Mouse (Mus musculus) ovary, adult 18-20 months (tissue): Measurements from ENCODE around the gene Cacna2d3.

Experiments
- DNase-seq: peaks from one replicate; pipeline ENCODE4 v3.0.0; 2022; ENCODE audit warnings: low spot score, mixed read lengths

Cacna2d3 gene

DNA sequence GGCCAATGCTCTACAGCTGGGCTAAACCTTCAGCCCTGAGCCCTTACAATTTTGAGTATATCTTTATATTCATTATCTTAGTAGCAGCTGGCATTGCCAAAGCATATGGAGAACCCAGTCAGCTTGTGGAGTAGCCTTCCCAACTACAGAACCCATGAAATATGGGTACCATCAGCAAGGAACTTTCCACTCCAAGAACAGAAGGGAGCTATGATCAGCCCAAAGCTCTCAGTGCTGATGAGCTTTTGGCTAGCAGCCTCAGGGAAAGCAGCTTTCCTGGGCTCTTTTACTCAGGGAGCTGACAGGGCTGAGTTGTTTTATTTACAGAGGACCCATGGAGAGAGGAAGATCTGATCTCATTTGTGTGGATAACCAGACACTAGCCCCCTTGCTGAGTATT, 661.0 kb downstream of the Cacna2d3 start:
- no peak for DNase-seq

DNA sequence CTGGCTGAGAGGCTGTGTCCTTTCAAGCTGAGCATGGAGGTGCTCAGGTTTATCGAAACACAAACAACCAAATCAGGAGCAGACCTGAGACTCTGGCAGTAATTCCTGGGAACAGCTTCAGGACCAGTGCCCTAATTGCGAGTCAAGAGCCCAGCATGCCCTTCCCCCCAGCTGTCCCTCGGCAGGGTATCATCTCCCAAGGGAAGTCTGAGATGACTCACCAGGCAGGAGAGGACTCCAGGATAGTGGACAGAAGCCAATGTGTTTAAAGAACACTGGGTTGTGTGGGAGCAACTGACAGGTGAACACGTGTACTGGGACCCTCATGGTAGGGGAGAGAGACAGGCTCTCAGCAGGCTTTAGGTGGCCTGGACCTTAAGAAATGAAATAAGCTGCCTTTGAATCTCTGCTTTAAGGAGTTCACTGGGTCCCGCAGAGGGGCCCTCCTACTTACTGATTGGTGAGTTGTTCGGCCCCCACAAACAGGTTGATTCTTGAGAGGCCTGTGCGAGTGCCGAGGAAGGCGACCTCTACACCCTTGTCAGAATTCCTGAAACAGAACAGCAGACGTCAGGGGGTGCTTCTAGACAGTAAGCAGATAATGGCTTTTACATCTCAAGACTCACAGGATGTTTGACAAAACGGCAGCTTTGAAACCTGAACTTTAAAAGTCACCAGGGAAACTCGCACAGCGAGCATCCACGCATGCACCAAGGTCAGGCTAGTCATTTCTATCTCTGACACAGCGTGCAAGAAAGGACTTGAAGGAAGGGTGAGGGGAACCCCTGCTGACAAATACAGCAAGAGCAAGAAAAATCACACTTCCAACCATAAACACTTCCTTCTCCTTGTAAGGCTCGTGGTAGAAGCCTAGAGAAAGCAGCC, 669.5 kb downstream of the Cacna2d3 start:
- DNase-seq, result no peak

DNA sequence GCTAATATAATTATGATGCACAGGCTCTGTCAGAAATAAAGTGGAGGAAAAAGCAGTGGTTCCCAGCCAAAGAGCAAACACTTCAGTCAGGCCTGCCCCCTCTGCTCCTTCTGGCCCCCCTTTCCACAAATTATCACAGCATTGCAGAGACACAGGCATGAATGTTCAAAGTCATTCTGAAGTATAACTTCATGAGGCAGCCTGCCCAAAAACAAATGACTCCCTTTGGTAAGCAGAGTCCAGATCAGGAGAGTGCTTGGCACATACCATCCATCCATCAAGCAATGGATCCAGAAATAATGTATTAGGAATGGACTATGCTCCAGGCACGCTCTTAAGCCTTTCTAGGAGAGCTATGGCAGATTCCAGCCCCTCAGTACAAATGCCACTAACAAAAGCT, 679.3 kb downstream of the Cacna2d3 start:
- no peak for DNase-seq

DNA sequence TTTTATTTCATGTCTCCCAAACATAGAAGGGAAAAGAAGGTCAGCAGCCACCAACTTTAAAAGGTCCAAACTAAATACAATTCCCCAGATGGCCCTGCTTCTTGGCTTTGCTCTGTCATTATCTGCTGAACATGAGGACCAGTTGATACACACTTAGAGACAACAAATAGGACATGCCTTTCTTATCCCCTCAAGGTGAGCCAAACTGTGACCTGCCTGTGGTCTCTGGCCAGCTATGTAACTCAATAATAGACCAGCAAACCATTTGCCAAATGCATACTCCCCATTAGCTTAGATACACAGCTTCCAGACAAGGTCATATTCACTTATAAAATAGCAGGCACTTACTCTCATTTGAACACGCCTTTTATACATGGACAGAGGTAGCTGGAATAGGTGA, 680.2 kb downstream of the Cacna2d3 start:
- DNase-seq, result no peak

DNA sequence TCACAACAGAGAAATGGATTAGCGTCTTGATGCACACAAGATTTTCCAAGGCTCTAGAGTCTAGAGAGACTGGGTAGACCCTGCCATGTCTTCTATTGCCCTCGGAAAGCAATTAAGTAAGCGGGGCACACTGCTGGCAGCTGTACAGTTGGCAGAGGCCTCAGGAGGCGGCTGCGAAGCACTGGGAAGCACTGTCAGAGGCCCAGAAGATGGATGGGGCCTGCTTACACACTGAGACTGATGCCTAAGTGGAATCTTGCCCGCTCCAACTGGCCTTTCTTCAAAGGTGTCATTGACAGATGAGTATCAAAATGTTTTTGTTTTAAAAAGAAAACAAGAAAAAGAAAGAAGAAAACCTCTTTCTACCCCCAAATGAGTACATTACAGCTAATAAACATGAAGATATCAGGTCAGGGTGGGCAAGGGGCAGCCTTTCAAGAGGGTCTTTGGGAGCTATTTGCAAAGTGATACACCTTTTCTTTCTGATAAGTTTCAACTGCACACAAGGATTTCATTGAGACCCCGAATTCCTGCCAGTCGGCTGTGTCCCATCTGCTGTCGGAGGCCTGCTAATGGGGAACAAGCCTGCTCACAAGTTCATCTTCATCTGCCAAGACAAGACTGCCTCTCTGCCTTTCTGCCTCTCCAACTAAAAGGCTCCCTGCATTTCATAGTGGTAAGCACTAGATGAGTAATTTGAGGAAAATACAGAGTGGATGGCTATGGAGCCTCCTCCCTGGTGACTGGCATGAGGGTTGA, 680.9 kb downstream of the Cacna2d3 start:
- peak; percentile 19 for DNase-seq

DNA sequence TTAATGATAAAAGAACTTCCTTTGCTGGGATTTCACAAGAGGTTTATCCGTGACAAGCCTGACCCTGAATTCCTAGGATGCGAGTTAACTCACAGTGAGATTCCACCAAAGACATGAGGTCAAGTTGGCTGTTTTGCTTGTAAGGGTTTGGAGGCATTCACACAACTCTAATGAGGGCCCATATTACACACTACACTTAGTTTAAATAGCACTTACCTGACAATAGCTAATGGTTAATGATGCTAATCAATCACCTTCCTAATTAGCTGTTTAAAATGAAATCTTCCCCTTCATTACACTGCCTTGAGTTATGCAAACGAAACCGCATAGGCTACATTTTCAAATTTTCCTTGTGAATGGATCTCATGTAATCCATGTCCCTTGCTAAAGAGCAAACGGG, 683.4 kb downstream of the Cacna2d3 start:
- no peak for DNase-seq

DNA sequence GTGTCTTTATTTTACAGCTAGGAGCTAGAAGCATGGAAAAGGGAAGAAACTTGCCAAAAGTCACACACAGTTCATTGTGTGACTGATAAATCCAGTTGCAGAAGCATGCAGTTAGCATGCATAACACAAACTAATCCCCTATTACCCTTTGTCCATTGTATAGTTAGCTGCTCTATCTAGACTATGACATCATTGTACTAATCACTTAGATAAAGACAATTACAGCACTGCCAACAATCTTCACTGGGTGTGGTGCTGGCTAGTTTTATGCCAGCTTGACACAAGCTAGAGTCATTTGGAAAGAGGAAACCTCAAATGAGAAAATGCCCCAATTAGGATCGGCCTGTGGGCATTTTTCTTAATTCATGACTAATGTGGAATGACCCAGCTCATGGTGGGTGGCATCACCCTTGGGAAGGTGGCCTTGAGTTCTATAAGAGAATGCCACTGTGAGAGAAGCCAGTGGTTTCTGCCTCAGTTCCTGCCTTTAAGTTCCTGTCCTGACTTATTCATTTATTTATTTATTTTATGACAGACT, 689.7 kb downstream of the Cacna2d3 start:
- DNase-seq, result no peak

DNA sequence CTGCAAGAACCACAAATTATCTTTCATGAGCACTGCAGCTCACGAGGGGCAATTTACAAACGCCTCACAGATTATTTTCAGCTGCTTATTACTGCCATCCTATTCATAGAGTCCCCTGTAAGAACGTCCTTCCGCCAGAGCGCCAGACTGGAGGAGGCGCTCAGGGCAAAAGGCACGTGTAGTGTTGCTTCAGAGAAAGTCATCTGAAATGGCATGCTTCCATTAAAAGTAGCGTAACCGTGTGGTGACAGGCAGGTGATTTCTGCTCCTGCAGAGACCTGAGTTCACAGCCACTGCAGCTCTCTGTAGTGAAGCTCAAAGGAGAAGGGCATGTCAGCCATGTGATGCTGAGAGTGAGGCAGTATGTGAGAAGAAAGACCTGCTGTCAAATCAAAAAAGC, 691.1 kb downstream of the Cacna2d3 start:
- DNase-seq, result no peak

DNA sequence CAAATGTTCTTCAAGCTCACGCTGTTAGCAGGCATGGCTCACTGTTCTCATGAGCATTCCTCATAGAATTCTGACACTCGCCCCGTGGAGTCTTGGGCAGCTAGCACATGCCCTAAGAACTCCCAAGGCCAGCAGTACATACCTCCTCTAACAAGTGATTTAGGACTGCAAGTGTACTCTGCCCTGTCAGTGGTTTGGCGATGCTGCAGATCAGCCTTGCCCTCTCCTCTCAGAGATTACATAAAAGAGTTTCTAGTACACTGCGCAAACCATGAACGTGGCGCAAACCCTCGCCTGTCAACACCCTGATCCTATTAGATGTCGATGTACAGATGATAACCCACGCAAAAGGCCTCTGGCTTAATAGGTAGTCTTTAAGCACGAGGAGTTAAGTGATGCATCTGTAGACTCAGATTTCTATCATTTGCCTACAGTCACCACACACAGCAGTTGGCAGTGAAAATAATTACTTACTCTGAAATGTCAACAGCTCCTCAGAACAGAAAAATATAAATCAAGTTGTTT, 691.7 kb downstream of the Cacna2d3 start:
- no peak for DNase-seq

DNA sequence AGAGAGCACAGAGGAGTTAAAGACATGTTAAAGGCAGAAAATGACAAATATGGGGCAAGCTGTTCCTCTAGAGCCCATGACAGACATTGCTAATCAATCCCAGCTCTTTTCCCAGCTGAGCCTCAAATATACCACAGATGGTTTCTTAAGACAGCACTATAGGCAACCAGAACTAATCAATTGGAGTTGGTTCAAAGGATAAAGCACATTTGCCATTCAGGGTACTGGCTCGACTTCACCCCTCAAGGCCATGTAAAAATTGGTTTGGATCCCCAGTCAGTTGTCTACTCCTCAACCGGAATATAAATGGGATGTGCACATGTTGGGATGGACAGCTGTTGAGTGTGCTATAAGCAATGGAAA, 692.6 kb downstream of the Cacna2d3 start:
- no peak for DNase-seq

DNA sequence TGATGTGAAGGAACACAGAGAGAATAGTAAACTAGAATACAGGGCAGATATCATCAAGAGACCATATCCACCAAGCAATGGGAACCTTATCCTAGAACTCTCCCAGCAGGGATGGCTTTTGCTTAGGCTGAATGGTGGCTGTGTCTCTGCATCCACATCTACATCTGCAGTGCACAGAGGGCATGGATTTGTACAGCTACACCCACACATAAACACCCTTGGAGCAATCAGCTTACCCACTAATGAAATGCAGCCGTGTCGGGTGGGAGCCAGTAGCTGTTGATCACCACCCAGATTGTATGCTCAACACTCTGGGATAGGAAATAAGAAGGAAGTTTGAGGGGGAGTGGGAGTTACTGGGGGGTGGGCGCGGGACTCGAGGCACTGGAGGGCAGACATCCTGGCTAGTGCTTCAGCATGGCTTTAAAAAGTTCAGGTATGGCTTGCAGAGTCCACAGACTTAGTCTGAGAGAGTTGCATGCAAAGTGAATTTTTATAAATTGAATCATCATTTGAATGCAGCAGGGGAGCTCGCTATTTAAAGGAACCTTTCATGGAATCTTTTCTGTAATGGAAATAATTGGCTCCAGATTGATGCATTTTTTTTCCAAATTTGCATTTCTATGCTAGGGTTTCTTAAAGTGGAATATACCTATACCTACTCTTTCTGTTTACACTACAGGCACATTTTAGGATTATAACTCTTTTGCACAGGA, 693.1 kb downstream of the Cacna2d3 start:
- no peak for DNase-seq

DNA sequence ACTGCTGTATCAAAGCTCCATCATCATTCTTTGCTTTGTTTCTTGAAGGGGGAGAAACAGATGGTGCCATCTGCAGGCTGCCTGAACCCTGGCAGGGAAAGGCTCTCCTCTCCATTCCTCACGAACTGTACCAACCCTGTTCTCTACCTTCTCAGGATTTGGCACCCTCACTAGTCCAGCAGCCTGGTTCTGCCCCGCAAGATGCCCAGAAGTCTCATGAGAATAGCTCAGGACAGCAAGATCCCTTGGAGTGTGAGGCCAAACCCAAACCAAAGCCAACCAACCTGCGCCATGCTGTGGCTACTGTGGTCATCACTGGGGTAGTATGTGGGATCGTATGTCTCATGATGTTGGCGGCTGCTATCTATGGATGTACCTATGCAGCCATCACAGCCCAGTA, 694.4 kb downstream of the Cacna2d3 start:
- DNase-seq, result no peak

DNA sequence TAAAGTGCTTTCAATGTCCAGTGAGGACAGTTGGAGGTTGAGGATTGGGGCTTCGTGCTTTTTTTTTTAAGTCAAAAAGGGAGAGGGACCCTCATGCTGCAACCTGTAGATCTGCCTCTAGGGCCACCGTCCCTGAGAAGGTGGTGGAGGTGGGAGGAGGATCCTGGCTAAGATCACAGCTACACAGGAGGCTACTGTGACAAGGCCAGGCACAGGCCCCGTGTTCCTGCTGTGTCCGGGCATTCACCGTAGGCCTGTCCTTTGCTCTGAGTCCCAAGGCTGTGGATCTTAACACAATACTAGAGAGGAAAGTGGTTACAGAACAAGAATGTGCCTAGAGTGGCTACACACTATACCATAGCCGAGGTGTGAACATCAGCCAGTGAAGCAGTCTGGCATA, 696.3 kb downstream of the Cacna2d3 start:
- no peak for DNase-seq

DNA sequence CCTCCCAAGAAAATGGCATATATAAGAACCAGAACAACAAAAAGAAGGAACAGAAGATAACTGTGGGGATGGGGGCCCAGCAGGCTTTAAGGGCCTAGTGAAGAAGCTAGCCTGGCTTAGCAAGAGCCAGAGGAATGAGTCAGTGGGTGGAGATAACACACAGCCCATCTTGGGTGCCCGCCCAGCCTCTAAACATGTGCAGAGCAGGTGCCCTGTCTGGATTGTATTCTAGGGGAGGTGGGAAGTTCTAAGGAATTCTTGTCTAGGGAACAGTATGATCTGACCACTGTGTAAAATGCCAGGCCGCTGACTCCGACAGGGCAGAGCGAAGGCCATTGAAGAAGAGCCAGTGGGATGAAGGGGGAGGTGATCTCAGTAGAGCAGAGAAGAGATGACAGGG, 698.4 kb downstream of the Cacna2d3 start:
- DNase-seq, result no peak

DNA sequence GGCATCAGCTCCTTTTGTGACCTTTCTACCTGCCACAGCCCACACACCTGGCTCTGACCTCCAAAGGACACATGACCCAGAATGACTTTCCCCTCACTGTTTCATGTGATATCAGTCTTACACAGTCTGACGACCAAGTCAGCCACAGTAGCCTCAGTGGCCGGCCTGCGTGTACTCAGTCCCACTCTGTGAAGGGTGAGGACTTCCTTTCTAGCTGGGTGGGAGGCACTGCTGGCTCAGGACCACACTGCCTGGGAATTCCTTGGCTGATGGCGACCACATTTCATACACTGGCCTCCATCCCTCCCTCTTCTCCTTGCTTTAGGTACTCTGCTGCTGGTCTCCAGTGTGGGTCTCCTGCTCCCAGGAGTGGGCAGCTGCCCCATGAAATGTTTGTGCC, 700.4 kb downstream of the Cacna2d3 start:
- no peak for DNase-seq

DNA sequence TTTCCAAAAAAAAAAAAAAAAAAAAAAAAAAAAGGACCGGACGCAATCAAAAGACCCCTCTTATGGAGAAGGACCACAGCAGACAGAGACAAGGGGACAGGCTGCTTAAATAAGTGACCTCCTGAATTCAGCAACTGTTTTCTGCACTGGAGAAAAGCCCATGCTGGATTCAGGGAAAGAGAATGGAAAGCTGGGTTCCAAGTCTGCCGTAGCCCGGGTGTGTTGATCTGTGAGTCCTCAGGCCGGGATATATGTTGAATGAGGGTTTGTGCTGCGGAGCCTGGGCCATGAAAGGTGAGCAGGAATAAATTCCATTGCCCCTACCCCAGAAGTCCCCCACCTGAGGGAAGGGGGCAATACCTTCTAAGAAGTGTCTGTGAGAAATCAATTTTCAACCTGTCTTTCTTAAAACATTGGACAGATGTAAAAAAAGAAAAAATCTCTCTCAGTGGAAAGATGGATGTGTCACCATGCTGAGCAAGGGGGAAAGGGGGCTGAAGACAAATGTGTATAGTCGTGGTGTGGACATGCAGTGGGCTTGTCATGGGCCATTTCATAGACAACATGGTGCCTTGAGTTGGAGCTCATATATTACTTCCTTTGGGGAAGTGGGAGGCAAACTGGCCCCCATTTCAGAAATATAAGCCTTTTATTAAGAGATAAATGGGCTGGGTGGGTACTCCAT, 703.2 kb downstream of the Cacna2d3 start:
- no peak for DNase-seq

DNA sequence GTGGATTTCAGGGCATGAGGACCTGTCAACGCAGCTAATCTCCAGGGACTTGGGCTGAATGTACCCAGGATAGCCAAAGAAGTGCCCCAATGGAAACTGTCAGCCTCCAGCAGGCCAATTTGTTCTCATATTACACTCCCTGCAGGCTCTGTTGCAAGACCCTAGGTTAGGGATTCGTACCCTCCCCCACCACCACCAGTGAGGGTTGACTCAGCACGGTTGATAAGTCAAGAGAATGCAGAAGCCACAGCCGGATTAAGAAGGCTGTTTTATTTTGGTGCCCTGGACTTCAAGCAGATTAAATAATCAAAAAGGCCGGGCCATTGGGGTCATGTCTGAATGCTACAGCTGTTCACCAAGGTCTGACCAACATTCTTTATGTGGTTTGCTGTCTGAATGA, 703.8 kb downstream of the Cacna2d3 start, which contains the start of gene Lrtm1:
Lrtm1 (plus strand) TSS at position 326 of the 400 bp plus-strand sequence.
- DNase-seq, result peak; percentile 43

DNA sequence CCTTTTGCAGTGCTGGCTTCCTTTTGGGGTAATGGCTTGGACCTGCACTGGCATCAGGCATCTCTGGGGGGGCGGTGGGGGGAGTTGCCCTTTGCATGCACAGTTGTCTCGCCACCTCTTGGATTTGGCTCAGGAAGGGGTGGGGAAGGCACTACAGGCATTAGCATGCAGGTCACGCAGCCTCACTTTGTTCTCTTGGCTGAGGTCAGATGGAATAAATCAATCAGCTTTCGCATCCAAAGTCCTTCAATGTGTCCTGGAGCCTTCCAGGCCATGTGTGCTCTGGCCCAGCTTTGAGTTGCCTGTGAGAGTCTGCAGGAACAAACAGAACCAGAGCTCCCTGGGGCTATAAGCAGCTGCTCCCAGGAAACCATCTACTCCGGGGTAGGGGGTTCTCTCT, 705.8 kb downstream of the Cacna2d3 start:
- no peak for DNase-seq

DNA sequence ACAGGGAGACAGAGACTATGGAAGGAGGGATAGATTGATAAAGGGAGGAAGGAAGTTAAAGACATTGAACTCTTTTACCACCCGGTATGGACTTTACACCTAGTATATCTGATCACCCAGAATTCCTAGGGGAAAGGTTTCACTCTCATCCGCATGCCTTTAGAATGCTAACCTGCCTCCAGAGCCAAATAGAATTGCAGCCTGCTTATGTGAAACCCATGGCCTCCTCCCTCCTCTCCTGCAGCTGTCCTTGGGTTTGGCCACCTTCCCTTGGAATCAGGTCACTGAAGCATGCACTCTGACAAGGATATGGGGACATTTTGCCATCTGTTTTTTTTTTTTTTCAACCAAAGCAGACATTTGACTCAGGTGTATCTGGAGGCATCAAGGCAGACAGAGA, 707.0 kb downstream of the Cacna2d3 start:
- no peak for DNase-seq

DNA sequence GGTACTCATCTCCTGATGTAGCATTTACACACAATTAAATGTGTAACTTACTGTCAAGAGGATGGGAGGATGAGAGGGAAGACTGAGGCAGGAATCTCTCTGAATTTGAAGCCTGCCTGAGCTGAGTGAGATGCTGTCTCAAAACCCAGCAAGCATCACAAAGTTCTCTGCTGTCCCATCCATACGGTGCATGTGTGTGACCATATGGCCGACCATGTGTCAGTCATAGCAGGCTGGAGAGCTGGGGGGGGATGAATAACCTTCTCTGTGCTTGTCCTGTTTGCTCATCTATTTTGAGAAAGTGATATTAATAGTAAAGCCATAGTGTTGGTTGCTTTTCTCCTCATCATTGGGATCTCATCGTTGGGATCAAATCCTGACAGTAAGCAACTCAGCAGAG, 708.5 kb downstream of the Cacna2d3 start:
- no peak for DNase-seq

DNA sequence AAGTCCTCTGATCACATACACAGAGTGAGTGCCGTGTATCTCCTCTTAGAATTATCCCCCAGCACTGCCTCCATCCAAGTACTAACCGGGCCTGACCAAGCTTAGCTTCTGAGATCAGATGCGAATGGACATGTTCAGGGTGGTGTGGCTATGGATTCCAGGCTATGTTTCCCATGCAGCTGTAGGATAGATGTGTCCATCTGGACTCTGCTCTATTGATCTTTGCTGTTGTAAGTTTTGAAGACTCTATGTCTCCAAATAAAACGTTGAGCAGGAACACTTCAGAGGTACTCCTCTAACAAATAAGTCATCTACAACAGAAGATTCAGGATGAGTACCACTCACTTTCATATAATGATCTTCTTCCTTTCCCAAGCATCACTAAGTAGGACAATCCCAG, 712.0 kb downstream of the Cacna2d3 start:
- no peak for DNase-seq
